Comparison of ENCODE assay signal across 8 mouse cellular contexts in genomic region chr11:102299839-102300238, GRCm38 (mm10). TPM values are rescaled to one million over a fixed set of nuclear protein-coding genes. Genes with fewer than 3 reads are reported as not detected.
DNase-seq lines count a peak whose midpoint lies in the region; ATAC-seq and TF ChIP-seq lines count a peak whose summit lies in the region.
"Had no signal": no experiment of that assay in that cellular context is flagged by ENCODE, and none has a peak within 500 bp of the region (broad histone marks: within the 10 kb centered on the region; RNA-seq: fewer than 3 reads in every experiment).

No protein-coding gene starts in this region.

- no peak for ATAC-seq in erythroid progenitor cell, adult 5-6 weeks (replicated peaks; ENCODE audit: low FRiP score, poor library complexity, severe bottlenecking)

- H3K27ac ChIP-seq in kidney, adult 2 months (ENCODE audit: insufficient read depth, low read depth, low read length), result no peak overlapping the region
- peak overlapping the region; percentile 52; the same call in 1 of the 2 replicates for H3K27ac ChIP-seq in ES-Bruce4 (ENCODE audit: insufficient read depth, low read length)
- H3K27ac ChIP-seq: heart, embryonic 13.5 days had no signal

- no peaks in the 10 kb centered on the region for H3K27me3 ChIP-seq in kidney, adult 2 months (replicated peaks; ENCODE audit: control insufficient read depth, insufficient read depth, low read length)
- no peaks in the 10 kb centered on the region for H3K27me3 ChIP-seq in ES-Bruce4 (ENCODE audit: control insufficient read depth, insufficient read depth, low read length, poor library complexity, severe bottlenecking)
- H3K27me3 ChIP-seq: heart, embryonic 13.5 days had no signal

- TF ChIP-seq CTCF in kidney, adult 2 months (conservative IDR thresholded peaks at IDR 0.05; ENCODE audit: insufficient read depth, insufficient read length, low read depth, low read length), result peak; percentile 48
- TF ChIP-seq CTCF in ES-Bruce4 (IDR thresholded peaks at IDR 0.05; ENCODE audit: low read depth, low read length), result peak; percentile 27

- peak; percentile 69 for DNase-seq in kidney, adult 2 months
- DNase-seq in kidney, adult 11 months, result no peak
- peak; percentile 93 for DNase-seq in WW6 (ENCODE audit: low read depth, low spot score)
- peak; percentile 78 for DNase-seq in kidney, postnatal 10 days
- peak; percentile 83 for DNase-seq in retina, postnatal 1 day

- no peak overlapping the region for H3K4me3 ChIP-seq in kidney, adult 2 months (ENCODE audit: insufficient read depth, low read depth, low read length)
- H3K4me3 ChIP-seq in ES-Bruce4 (ENCODE audit: low read depth, low read length), result no peak overlapping the region
- H3K4me3 ChIP-seq: heart, embryonic 13.5 days had no signal

- no peak for TF ChIP-seq EP300 in ES-Bruce4 (IDR thresholded peaks at IDR 0.05; ENCODE audit: insufficient read depth, low read depth, low read length)

- no peaks in the 10 kb centered on the region for H3K36me3 ChIP-seq in kidney, adult 2 months (ENCODE audit: control insufficient read depth, insufficient read depth, low read length)
- no peaks in the 10 kb centered on the region for H3K36me3 ChIP-seq in ES-Bruce4 (ENCODE audit: control insufficient read depth, insufficient read depth, low read length, poor library complexity, severe bottlenecking)
- H3K36me3 ChIP-seq: heart, embryonic 13.5 days had no signal

- H3K4me1 ChIP-seq in kidney, adult 2 months (ENCODE audit: control insufficient read depth, insufficient read depth, low read length), result no peaks in the 10 kb centered on the region; the same call in 1 of the 2 replicates
- peaks cover 2% of the 10 kb centered on the region for H3K4me1 ChIP-seq in ES-Bruce4 (ENCODE audit: control insufficient read depth, insufficient read depth, low read length)

- no peaks in the 10 kb centered on the region for H3K9me3 ChIP-seq in ES-Bruce4 (replicated peaks; ENCODE audit: control insufficient read depth, insufficient read depth, low read length, poor library complexity, severe bottlenecking)

- no peak for TF ChIP-seq POLR2A in kidney, adult 2 months (IDR thresholded peaks at IDR 0.05; ENCODE audit: low read depth, low read length)
- no peak for TF ChIP-seq POLR2A in ES-Bruce4 (IDR thresholded peaks at IDR 0.05; ENCODE audit: insufficient read depth, low read length)

- 4% methylated on average over 1 of the region's 1 CpGs for WGBS in kidney, adult 2 months

- no peak overlapping the region for H3K9ac ChIP-seq in ES-Bruce4 (ENCODE audit: low read depth, poor library complexity, severe bottlenecking)

RNA-seq across cellular contexts. Expression of gene Atxn7l3, which starts 3.4 kb away (rescaled TPM):
- 28.0 TPM in 2 replicates for polyA plus RNA-seq in kidney, adult 2 months (2012; rRNA removed)
- polyA plus RNA-seq in ES-Bruce4 (2011; ENCODE audit: insufficient read depth, insufficient read length, low read depth, missing spikeins), result 44.3 and 50.3 TPM in 2 replicates
- 14.3 and 22.0 TPM in 2 replicates for total RNA-seq in erythroid progenitor cell, adult 5-6 weeks (2015; ENCODE audit: low replicate concordance)
- total RNA-seq in erythroid progenitor cell, adult 5-6 weeks (2017; ENCODE audit: low replicate concordance), result 9.8 and 16.8 TPM in 2 replicates

RNA-seq across cellular contexts. Expression of gene Tmub2, which starts 15.1 kb away (rescaled TPM):
- polyA plus RNA-seq in kidney, adult 2 months (2012; rRNA removed), result 59.7 and 66.9 TPM in 2 replicates
- polyA plus RNA-seq in ES-Bruce4 (2011; ENCODE audit: insufficient read depth, insufficient read length, low read depth, missing spikeins), result 19.7 and 20.0 TPM in 2 replicates
- 46.1 and 52.6 TPM in 2 replicates for total RNA-seq in erythroid progenitor cell, adult 5-6 weeks (2015; ENCODE audit: low replicate concordance)
- total RNA-seq in erythroid progenitor cell, adult 5-6 weeks (2017; ENCODE audit: low replicate concordance), result 36.9 and 43.5 TPM in 2 replicates

RNA-seq across cellular contexts. Expression of gene Ubtf, which starts 19.7 kb away (rescaled TPM):
- polyA plus RNA-seq in kidney, adult 2 months (2012; rRNA removed), result 27.0 and 30.3 TPM in 2 replicates
- 81.7 and 82.0 TPM in 2 replicates for polyA plus RNA-seq in ES-Bruce4 (2011; ENCODE audit: insufficient read depth, insufficient read length, low read depth, missing spikeins)
- total RNA-seq in erythroid progenitor cell, adult 5-6 weeks (2015; ENCODE audit: low replicate concordance), result 77.5 and 82.2 TPM in 2 replicates
- total RNA-seq in erythroid progenitor cell, adult 5-6 weeks (2017; ENCODE audit: low replicate concordance), result 281 and 468 TPM in 2 replicates

RNA-seq across cellular contexts. Expression of gene Asb16, which starts 31.3 kb away (rescaled TPM):
- 0.10 and 0.70 TPM in 2 replicates for polyA plus RNA-seq in kidney, adult 2 months (2012; rRNA removed)
- polyA plus RNA-seq in ES-Bruce4 (2011; ENCODE audit: insufficient read depth, insufficient read length, low read depth, missing spikeins), result 0.70 and 2.3 TPM in 2 replicates
- total RNA-seq in erythroid progenitor cell, adult 5-6 weeks (2015; ENCODE audit: low replicate concordance), result not detected in 2 replicates
- total RNA-seq in erythroid progenitor cell, adult 5-6 weeks (2017; ENCODE audit: low replicate concordance), result not detected in 2 replicates

RNA-seq across cellular contexts. Expression of gene BC030867, which starts 51.2 kb away (rescaled TPM):
- polyA plus RNA-seq in kidney, adult 2 months (2012; rRNA removed), result 0.41 and 0.81 TPM in 2 replicates
- 32.5 and 34.0 TPM in 2 replicates for polyA plus RNA-seq in ES-Bruce4 (2011; ENCODE audit: insufficient read depth, insufficient read length, low read depth, missing spikeins)
- 26.7 and 30.2 TPM in 2 replicates for total RNA-seq in erythroid progenitor cell, adult 5-6 weeks (2015; ENCODE audit: low replicate concordance)
- total RNA-seq in erythroid progenitor cell, adult 5-6 weeks (2017; ENCODE audit: low replicate concordance), result 14.4 and 14.5 TPM in 2 replicates
